Mouse (Mus musculus): Measurements from ENCODE around the gene Ccdc42. TPM values are rescaled to one million over a fixed set of nuclear protein-coding genes. Genes with fewer than 3 reads are reported as not detected.

Gene Ccdc42
- polyA plus RNA-seq, 3 experiments from 2014 or later, result not detected

- ATAC-seq, result no peak
These were observed 2.4 kb downstream of the Ccdc42 start for GRCm38 (mm10) chr11:68589055-68589809.

GRCm38 (mm10) chr11:68591708-68592107, 4.9 kb downstream of the Ccdc42 start:
- ATAC-seq, result no peak

GRCm38 (mm10) chr11:68593247-68593646, 6.4 kb downstream of the Ccdc42 start:
- ATAC-seq, result no peak

GRCm38 (mm10) chr11:68597912-68598311, 11.1 kb downstream of the Ccdc42 start:
- no peak for ATAC-seq

GRCm38 (mm10) chr11:68600551-68601021, 13.8 kb downstream of the Ccdc42 start:
- no peak for ATAC-seq

- ATAC-seq, result no peak
These were observed 14.7 kb downstream of the Ccdc42 start for GRCm38 (mm10) chr11:68601486-68601991.

- ATAC-seq, result no peak
These were observed 15.5 kb downstream of the Ccdc42 start for GRCm38 (mm10) chr11:68602200-68602931.

- no peak for ATAC-seq
These were observed 20.2 kb downstream of the Ccdc42 start for GRCm38 (mm10) chr11:68607046-68607445.

- no peak for ATAC-seq
These were observed 23.2 kb downstream of the Ccdc42 start for GRCm38 (mm10) chr11:68609910-68610566.

GRCm38 (mm10) chr11:68610567-68610947, 23.7 kb downstream of the Ccdc42 start:
- ATAC-seq, result no peak

GRCm38 (mm10) chr11:68613071-68613711, 26.4 kb downstream of the Ccdc42 start:
- ATAC-seq, result no peak

GRCm38 (mm10) chr11:68622751-68623150, 35.9 kb downstream of the Ccdc42 start:
- no peak for ATAC-seq

GRCm38 (mm10) chr11:68623225-68623870, 36.5 kb downstream of the Ccdc42 start:
- ATAC-seq, result no peak

GRCm38 (mm10) chr11:68623871-68624258, 37.0 kb downstream of the Ccdc42 start:
- no peak for ATAC-seq

- ATAC-seq, result no peak
These were observed 44.9 kb downstream of the Ccdc42 start for GRCm38 (mm10) chr11:68631611-68632316.

GRCm38 (mm10) chr11:68637861-68638615, 51.2 kb downstream of the Ccdc42 start:
- ATAC-seq, result no peak

GRCm38 (mm10) chr11:68641361-68641760, 54.5 kb downstream of the Ccdc42 start:
- no peak for ATAC-seq

GRCm38 (mm10) chr11:68644781-68645180, 58.0 kb downstream of the Ccdc42 start:
- no peak for ATAC-seq

Data from inflammation-experienced regulatory T-cells, adult 6 months (primary cell).